Mouse (Mus musculus) heart, adult 2 months (tissue): Measurements from ENCODE around the gene Syn3. TPM values are rescaled to one million over a fixed set of nuclear protein-coding genes. Genes with fewer than 3 reads are reported as not detected.
A peak's percentile ranks its signal among the peaks of the same experiment; 100 is the strongest.

Experiments
- DNase-seq, 2 experiments: peaks; one replicate each; pipeline ENCODE4 v3.0.0; 2021
- H3K27ac ChIP-seq: fragments of 200-600 bp; 2 replicates; pipeline ENCODE4 v1.8.1; 2022
- H3K27me3 ChIP-seq: fragments of 200-500 bp; 2 replicates; pipeline ENCODE4 v1.6.1; 2012; ENCODE audit warnings: mild to moderate bottlenecking, low read length, inconsistent platforms, mixed read lengths; ENCODE audit not compliant: control insufficient read depth, insufficient read depth
- H3K36me3 ChIP-seq: fragments of 200-500 bp; 2 replicates; pipeline ENCODE4 v1.6.1; 2012; ENCODE audit warnings: low read length, inconsistent platforms; ENCODE audit not compliant: control insufficient read depth, insufficient read depth
- H3K4me1 ChIP-seq: fragments of 200-500 bp; 2 replicates; pipeline ENCODE4 v1.6.1; 2011; ENCODE audit warnings: low read length; ENCODE audit not compliant: control insufficient read depth, insufficient read depth
- H3K4me3 ChIP-seq: fragments of 200-600 bp; 2 replicates; pipeline ENCODE4 v1.8.1; 2022
- H3K79me2 ChIP-seq: fragments of 200-500 bp; replicated peaks from 2 replicates; pipeline ENCODE4 v1.6.1; 2012; ENCODE audit warnings: mild to moderate bottlenecking, inconsistent platforms, low read length, moderate library complexity, mixed read lengths; ENCODE audit not compliant: control insufficient read depth, insufficient read depth
- H3K9ac ChIP-seq: fragments of 200-500 bp; 2 replicates; pipeline ENCODE4 v1.6.1; 2012; ENCODE audit warnings: low read depth, mild to moderate bottlenecking, control low read depth, inconsistent platforms, low read length, mixed read lengths
- CTCF ChIP-seq: fragments of 200-600 bp; IDR thresholded peaks from 2 replicates; pipeline ENCODE4 v1.8.1; 2022; ENCODE audit warnings: antibody characterized with exemption, mild to moderate bottlenecking, moderate library complexity
- EP300 ChIP-seq: fragments of 200-500 bp; IDR thresholded peaks from 2 replicates; pipeline ENCODE4 v1.6.1; 2011; ENCODE audit warnings: low read depth, low read length, control low read depth; ENCODE audit not compliant: insufficient read depth
- POLR2A ChIP-seq: fragments of 200-500 bp; IDR thresholded peaks from 2 replicates; pipeline ENCODE4 v1.6.1; 2011; ENCODE audit warnings: mild to moderate bottlenecking, low read depth, low read length, control low read depth; ENCODE audit not compliant: insufficient read depth
- WGBS: fragments of 180-500 bp; shearing (Covaris S2); methylation state at CpG from one replicate; pipeline ENCODE4 v1.1.7; 2018; 5-methylcytosine and 5-hydroxymethylcytosine counted together
- intact Hi-C: fragments of 180-260 bp; cut with DNase I; formaldehyde crosslinking; loops from one replicate; pipeline ENCODE4 v1.15.1; 2025
- polyA plus RNA-seq: library from polyadenylated mRNA; depleted of rRNA; stranded (reverse); fragments of >200 nt; gene quantifications from 2 replicates; pipeline ENCODE4 v1.2.3, GENCODE M21; 2012
- total RNA-seq, 2 experiments: library from RNA; stranded (reverse); gene quantifications; 2 replicates each; pipeline ENCODE4 v1.2.3; 2021

The Syn3 gene
- total and polyA plus RNA-seq, 3 experiments: 0.31 to 0.75 (median 0.41) TPM

DNA sequence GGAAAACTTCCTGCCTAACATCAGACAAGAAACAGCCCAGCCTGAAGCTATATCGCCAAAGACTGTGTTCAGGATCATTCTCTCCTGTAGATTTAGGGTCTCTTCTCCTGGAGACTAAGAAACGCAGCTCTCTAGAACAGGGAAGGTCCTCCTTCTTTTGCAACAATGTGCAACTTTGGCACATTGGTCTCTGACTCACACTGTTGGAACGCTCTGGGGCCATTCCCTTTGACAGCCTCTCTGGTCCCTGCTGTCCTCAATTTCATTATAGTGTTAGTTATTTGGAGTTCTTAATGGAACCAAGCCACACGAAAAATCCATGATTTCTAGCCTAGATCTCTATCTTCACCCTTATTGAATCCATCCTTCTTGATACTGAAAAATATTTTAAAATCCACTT, 191.5 kb downstream of the Syn3 start:
- intact Hi-C loops: no loop called here
- no peak for TF ChIP-seq CTCF
- TF ChIP-seq EP300: no peak
- peaks cover 5% of the 10 kb centered on the region for H3K79me2 ChIP-seq
- peaks cover 62% of the 10 kb centered on the region for H3K36me3 ChIP-seq
- no peak overlapping the region for H3K9ac ChIP-seq
- no peak overlapping the region for H3K4me3 ChIP-seq
- H3K4me1 ChIP-seq: peaks cover 32% of the 10 kb centered on the region
- DNase-seq: peak in 1 of 2 experiments; percentile 51
- peak overlapping the region; percentile 12; the same call in 1 of the 2 replicates for H3K27ac ChIP-seq
- 67% methylated on average over 4 of the region's 4 CpGs for WGBS
- no peaks in the 10 kb centered on the region for H3K27me3 ChIP-seq

DNA sequence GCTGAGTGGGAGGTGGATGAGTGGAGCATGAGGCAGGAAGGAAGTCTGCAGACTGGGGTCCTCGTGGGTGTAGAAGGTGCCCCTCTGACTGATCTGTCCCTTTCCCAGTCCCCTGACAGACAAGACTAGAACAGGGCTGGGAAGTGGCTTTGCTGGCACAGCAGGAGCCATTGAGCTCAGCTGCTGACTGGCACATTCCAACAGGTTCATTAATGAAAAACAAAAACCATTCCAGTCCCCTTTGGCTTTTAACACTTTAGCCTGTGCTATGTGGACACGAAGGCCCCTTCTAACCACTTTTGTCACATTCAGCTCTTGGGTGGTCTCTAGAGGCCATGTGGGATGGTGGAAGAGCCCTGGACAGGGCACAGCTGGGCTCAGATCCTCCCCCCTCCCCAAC, 194.1 kb downstream of the Syn3 start:
- H3K36me3 ChIP-seq: peaks cover 46% of the 10 kb centered on the region
- intact Hi-C loops: loop anchor here (1.0 to 5.0 kb wide), 2 partner anchors 35 to 53 kb away; no protein-coding TSS in a partner anchor
- H3K27ac ChIP-seq: peak overlapping the region; percentile 65
- TF ChIP-seq EP300 (no peak), CTCF (no peak), POLR2A (no peak)
- H3K4me1 ChIP-seq: peaks cover 23% of the 10 kb centered on the region
- peaks cover 5% of the 10 kb centered on the region for H3K79me2 ChIP-seq
- peak overlapping the region; percentile 15 for H3K4me3 ChIP-seq
- 25% methylated on average over 2 of the region's 2 CpGs for WGBS
- no peak for DNase-seq
- H3K27me3 ChIP-seq: no peaks in the 10 kb centered on the region
- no peak overlapping the region for H3K9ac ChIP-seq

DNA sequence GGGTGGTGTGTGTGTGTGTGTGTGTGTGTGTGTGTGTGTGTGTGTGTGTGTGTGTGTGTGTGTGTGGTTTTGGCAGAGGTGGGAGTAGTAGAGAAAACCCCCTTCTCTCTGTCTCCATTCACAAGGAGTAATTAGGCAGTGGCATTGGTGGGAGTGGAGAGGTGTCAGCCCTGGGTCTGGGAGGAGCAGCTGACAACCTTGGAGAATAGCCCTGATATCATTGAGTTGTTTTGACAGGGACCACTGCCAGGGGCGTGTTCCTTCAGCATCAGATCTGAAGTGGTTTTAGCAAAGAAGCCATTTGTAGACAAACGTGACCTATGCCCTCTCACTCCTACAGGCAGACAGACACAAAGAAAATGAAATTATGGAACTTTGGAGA, 195.2 kb downstream of the Syn3 start:
- peak overlapping the region; percentile 59 for H3K27ac ChIP-seq
- TF ChIP-seq CTCF: no peak
- no peak for TF ChIP-seq EP300
- TF ChIP-seq POLR2A: no peak
- H3K36me3 ChIP-seq: peaks cover 36% of the 10 kb centered on the region
- intact Hi-C loops: loop anchor here (5.0 kb wide), 1 partner anchor 54 kb away; no protein-coding TSS in a partner anchor
- H3K4me1 ChIP-seq: peaks cover 19% of the 10 kb centered on the region
- no peaks in the 10 kb centered on the region for H3K27me3 ChIP-seq
- H3K4me3 ChIP-seq: peak overlapping the region; percentile 27; the same call in 1 of the 2 replicates
- peaks cover 5% of the 10 kb centered on the region for H3K79me2 ChIP-seq
- peak overlapping the region; percentile 56 for H3K9ac ChIP-seq
- 12% methylated on average over 2 of the region's 2 CpGs for WGBS
- peak in 1 of 2 experiments; percentile 37 for DNase-seq

DNA sequence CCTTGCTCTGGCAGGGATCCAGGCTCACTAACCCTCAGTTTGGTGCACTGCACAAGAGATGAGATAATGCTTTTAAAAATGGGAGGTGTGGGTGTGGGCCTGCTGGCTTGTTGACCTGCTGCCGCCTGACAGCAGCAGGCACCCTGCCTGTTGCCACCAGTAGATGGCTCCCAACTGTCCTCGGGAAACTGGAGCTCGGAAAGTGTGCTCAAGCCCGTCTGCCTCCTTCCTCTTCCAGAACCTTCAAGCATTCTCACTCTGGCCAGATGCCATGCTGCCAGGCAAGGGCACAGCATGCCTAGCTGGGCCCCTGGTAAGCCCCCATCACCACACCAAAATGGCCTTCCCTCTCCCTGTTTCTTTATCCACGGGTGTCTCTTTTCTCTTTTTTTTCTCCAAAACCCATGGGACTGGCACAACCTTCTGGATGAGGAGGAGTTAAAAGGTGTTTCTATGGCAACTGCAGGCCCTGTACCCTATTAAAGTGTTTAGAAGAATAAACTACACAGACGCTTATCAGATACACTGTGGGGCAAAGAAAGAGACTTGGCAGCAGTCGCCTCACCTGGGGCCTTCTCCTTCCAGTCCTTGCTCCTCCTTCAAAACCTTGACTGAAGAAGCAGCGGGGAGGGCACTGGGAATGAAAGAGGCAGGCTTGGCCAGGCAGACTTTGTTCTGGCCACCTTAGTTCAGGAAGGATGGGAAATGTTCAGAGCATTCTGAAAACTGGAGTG, 195.8 kb downstream of the Syn3 start:
- peak; percentile 97 for TF ChIP-seq EP300
- peak; percentile 18; the same call in 1 of the 2 replicates for TF ChIP-seq POLR2A
- TF ChIP-seq CTCF: peak; percentile 91
- Histone ChIP-seq H3K36me3 (peaks cover 30% of the 10 kb centered on the region), H3K4me3 (peak overlapping the region; percentile 88), H3K27me3 (no peaks in the 10 kb centered on the region), H3K27ac (peak overlapping the region; percentile 98), H3K4me1 (peaks cover 15% of the 10 kb centered on the region), H3K79me2 (peaks cover 4% of the 10 kb centered on the region; the same call in 1 of the 2 replicates), H3K9ac (peak overlapping the region; percentile 56)
- intact Hi-C loops: loop anchor here (5.0 kb wide), 1 partner anchor 54 kb away; no protein-coding TSS in a partner anchor
- 19% methylated on average over 8 of the region's 8 CpGs for WGBS
- DNase-seq: peak; percentile 81 to 89

DNA sequence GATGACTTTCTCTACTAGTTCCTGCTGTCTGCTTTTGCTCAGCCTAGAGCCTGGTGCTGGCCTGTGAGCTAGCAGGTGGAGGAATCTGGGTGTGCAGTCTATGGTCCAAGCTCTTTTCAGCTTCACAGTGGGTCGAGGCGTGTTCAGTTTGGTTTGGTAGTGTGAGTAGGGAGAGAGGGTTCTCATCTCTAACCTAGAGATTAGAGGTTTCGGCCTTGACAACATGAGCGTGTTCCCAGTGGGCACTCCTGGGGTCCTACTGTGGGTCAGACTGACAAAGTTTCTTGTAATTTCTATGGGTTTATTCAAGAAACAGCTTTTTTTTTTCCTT, 196.4 kb downstream of the Syn3 start:
- Histone ChIP-seq H3K4me1 (peaks cover 12% of the 10 kb centered on the region), H3K79me2 (no peaks in the 10 kb centered on the region), H3K9ac (peak overlapping the region; percentile 98), H3K27ac (peak overlapping the region; percentile 98), H3K36me3 (peaks cover 24% of the 10 kb centered on the region), H3K27me3 (no peaks in the 10 kb centered on the region), H3K4me3 (peak overlapping the region; percentile 88)
- 35% methylated on average over 4 of the region's 4 CpGs for WGBS
- TF ChIP-seq POLR2A (peak; percentile 26), EP300 (no peak), CTCF (no peak)
- intact Hi-C loops: loop anchor here (5.0 kb wide), 1 partner anchor 55 kb away; no protein-coding TSS in a partner anchor
- peak in 1 of 2 experiments; percentile 58 for DNase-seq
